Mouse (Mus musculus): ENCODE measurements at regions not wholly inside any gene's neighbourhood (a gene's known extent, or its start where the extent isn't known, plus 50 kb on each side); places are given as distances from the start of the nearest gene placed in this dataset.

GRCm38 (mm10) chr7:129771876-129772275 is 180.2 kb downstream of the Wdr11 start:
- Histone ChIP-seq H3K9ac (ENCODE audit: insufficient read depth, low read depth) (no peak overlapping the region), H3K27ac (ENCODE audit: insufficient read depth, low read depth) (no peak overlapping the region), H3K4me1 (ENCODE audit: control insufficient read depth in 1 of 2, insufficient read depth in 2 of 2) (peaks cover 0 to 18% of the 10 kb centered on the region in 2 experiments; a peak in 2 of 4 replicates), H3K4me2 (ENCODE audit: insufficient read depth, low read depth, poor library complexity, severe bottlenecking) (no peak overlapping the region), H3K27me3 (replicated peaks) (peaks cover 20% of the 10 kb centered on the region), H3K36me3 (replicated peaks in 1 of 2; ENCODE audit: control insufficient read depth in 1 of 2, insufficient read depth in 1 of 2, low read length in 1 of 2) (no peaks in the 10 kb centered on the region), H3K9me3 (replicated peaks; ENCODE audit: low read length) (no peaks in the 10 kb centered on the region), H3K4me3 (replicated peaks in 1 of 3; ENCODE audit: low read depth in 2 of 3, low read length in 2 of 3, poor library complexity in 1 of 3) (no peak overlapping the region), H3K79me2 (replicated peaks; ENCODE audit: control insufficient read depth, extremely low read depth, insufficient read depth, poor library complexity, severe bottlenecking) (no peaks in the 10 kb centered on the region)
- in situ Hi-C loops (cut with MboI; ENCODE audit: low pct_ligation_motif_present, low pct_unique_long_range_greater_than_20kb, low sequenced_read_pairs) = no loop called here
- TF ChIP-seq ELF1 (IDR thresholded peaks at IDR 0.05; ENCODE audit: low read depth, low read length) = no peak
- no peak for DNase-seq (ENCODE audit: extremely low read depth)
- dilution Hi-C loops (cut with MboI; ENCODE audit: extremely low pct_ligation_motif_present, extremely low pct_unique_long_range_greater_than_20kb, low sequenced_read_pairs) = no loop called here

DNA sequence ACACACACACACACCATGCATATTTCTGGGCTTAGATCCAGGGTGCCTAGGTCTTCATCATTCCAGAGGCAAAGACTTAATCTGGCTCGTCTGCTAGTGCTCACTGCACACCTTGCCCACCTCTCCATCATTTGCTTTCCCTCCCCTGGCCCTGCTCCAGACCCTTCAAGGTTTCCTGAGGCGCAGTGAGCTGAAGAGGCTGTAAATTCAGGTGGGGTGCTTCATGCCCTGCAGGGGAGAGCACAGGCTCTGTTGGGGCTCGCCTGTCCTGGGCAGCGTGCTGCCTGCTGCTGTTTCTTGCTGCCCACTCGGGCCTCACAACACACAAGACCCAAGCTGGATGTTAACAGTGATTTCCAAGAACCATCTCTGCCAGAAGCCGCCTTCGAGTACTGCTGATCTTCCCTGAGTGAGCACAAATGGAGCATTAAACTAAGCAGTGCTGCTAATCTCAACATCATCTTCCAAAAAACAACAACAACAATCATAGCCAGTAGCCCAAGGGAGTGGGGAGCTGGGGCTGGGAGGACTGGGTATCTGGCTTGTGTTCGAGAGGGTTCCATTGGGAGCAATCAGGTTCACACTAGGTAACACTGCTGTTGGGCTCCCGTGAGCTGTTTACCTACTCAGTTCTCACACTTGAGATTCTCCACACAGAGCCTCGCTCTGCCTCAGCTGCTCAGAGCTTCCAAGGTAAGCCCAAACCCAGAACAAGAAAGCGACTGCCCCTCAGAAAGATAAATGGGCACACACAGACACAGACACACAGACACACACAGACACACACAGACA is 181.1 kb downstream of the Wdr11 start:
- TF ChIP-seq RCOR1 (conservative IDR thresholded peaks at IDR 0.05; ENCODE audit: low read depth, low read length) (no peak), GABPA (IDR thresholded peaks at IDR 0.05; ENCODE audit: insufficient replicate concordance, low read depth, low read length) (no peak)
- H3K9me3 ChIP-seq (replicated peaks; ENCODE audit: low read length) = no peaks in the 10 kb centered on the region
- in situ Hi-C loops (cut with MboI; ENCODE audit: low pct_ligation_motif_present, low pct_unique_long_range_greater_than_20kb, low sequenced_read_pairs) = no loop called here

GRCm38 (mm10) chr7:129774261-129774861 is 182.7 kb downstream of the Wdr11 start:
- TF ChIP-seq BHLHE40 (IDR thresholded peaks at IDR 0.05; ENCODE audit: low read depth, low read length) (no peak), IRF4 (IDR thresholded peaks at IDR 0.05; ENCODE audit: low read depth, low read length) (no peak), MEF2A (IDR thresholded peaks at IDR 0.05; ENCODE audit: borderline replicate concordance, low read depth, low read length) (no peak), CTCF (conservative IDR thresholded peaks at IDR 0.05 in 1 of 2, IDR thresholded peaks at IDR 0.05 in 1 of 2; ENCODE audit: low read depth in 2 of 2, low read length in 2 of 2) (no peak), ZMIZ1 (IDR thresholded peaks at IDR 0.05; ENCODE audit: low read depth, low read length) (no peak), MXI1 (IDR thresholded peaks at IDR 0.05; ENCODE audit: low read depth, low read length) (no peak), JUND (conservative IDR thresholded peaks at IDR 0.05; ENCODE audit: low read depth, low read length) (no peak), USF2 (conservative IDR thresholded peaks at IDR 0.05; ENCODE audit: low read depth, low read length) (no peak), GABPA (IDR thresholded peaks at IDR 0.05; ENCODE audit: insufficient replicate concordance, low read depth, low read length) (no peak), POLR2AphosphoS2 (IDR thresholded peaks at IDR 0.05; ENCODE audit: low read depth, low read length) (no peak), E2F4 (IDR thresholded peaks at IDR 0.05; ENCODE audit: insufficient replicate concordance, low read depth, low read length) (no peak)

More for the DNA sequence above, 181.1 kb downstream of the Wdr11 start:
- DNase-seq (ENCODE audit: extremely low read depth) = no peak
- Histone ChIP-seq H3K27ac (ENCODE audit: insufficient read depth, low read depth) (no peak overlapping the region), H3K4me3 (replicated peaks in 1 of 3; ENCODE audit: low read depth in 2 of 3, low read length in 2 of 3, poor library complexity in 1 of 3) (no peak overlapping the region), H3K36me3 (replicated peaks in 1 of 2; ENCODE audit: control insufficient read depth in 1 of 2, insufficient read depth in 1 of 2, low read length in 1 of 2) (no peaks in the 10 kb centered on the region), H3K79me2 (replicated peaks; ENCODE audit: control insufficient read depth, extremely low read depth, insufficient read depth, poor library complexity, severe bottlenecking) (no peaks in the 10 kb centered on the region), H3K4me2 (ENCODE audit: insufficient read depth, low read depth, poor library complexity, severe bottlenecking) (no peak overlapping the region), H3K4me1 (ENCODE audit: control insufficient read depth in 1 of 2, insufficient read depth in 2 of 2) (peaks cover 0 to 12% of the 10 kb centered on the region in 2 experiments; a peak in 2 of 4 replicates), H3K27me3 (replicated peaks) (peaks cover 27% of the 10 kb centered on the region), H3K9ac (ENCODE audit: insufficient read depth, low read depth) (no peak overlapping the region)
- dilution Hi-C loops (cut with MboI; ENCODE audit: extremely low pct_ligation_motif_present, extremely low pct_unique_long_range_greater_than_20kb, low sequenced_read_pairs) = no loop called here

More at GRCm38 (mm10) chr7:129774261-129774861, 182.7 kb downstream of the Wdr11 start:
- no peak overlapping the region for H3K27ac ChIP-seq (ENCODE audit: insufficient read depth, low read depth)
- H3K27me3 ChIP-seq (replicated peaks) = peaks cover 39% of the 10 kb centered on the region
- dilution Hi-C loops (cut with MboI; ENCODE audit: extremely low pct_ligation_motif_present, extremely low pct_unique_long_range_greater_than_20kb, low sequenced_read_pairs) (no loop called here), in situ Hi-C loops (cut with MboI; ENCODE audit: low pct_ligation_motif_present, low pct_unique_long_range_greater_than_20kb, low sequenced_read_pairs) (no loop called here)
- no peaks in the 10 kb centered on the region for H3K36me3 ChIP-seq (replicated peaks in 1 of 2; ENCODE audit: control insufficient read depth in 1 of 2, insufficient read depth in 1 of 2, low read length in 1 of 2)
- no peaks in the 10 kb centered on the region for H3K9me3 ChIP-seq (replicated peaks; ENCODE audit: low read length)
- H3K79me2 ChIP-seq (replicated peaks; ENCODE audit: control insufficient read depth, extremely low read depth, insufficient read depth, poor library complexity, severe bottlenecking) = no peaks in the 10 kb centered on the region
- no peak overlapping the region for H3K9ac ChIP-seq (ENCODE audit: insufficient read depth, low read depth)
- no peak overlapping the region for H3K4me3 ChIP-seq (replicated peaks in 1 of 3; ENCODE audit: low read depth in 2 of 3, low read length in 2 of 3, poor library complexity in 1 of 3)
- peak overlapping the region; percentile 21; the same call in 1 of the 2 replicates for H3K4me2 ChIP-seq (ENCODE audit: insufficient read depth, low read depth, poor library complexity, severe bottlenecking)
- no peak for DNase-seq (ENCODE audit: extremely low read depth)
- H3K4me1 ChIP-seq (ENCODE audit: control insufficient read depth in 1 of 2, insufficient read depth in 2 of 2) = peaks cover 0 to 6% of the 10 kb centered on the region in 2 experiments; a peak in 2 of 4 replicates

Measured in CH12.LX (cell line).